Mouse (Mus musculus): ENCODE measurements around the gene Foxk1. TPM values are rescaled to one million over a fixed set of nuclear protein-coding genes. Genes with fewer than 3 reads are reported as not detected.

Foxk1 gene
- total RNA-seq (2021), result 10 to 100 TPM; 34.5 to 35.6 TPM

- peak; percentile 98 for DNase-seq
- intact Hi-C loops (cut with DNase I), result loop anchor here (5.0 kb wide), 1 partner anchor 34 kb away; no protein-coding TSS in a partner anchor
Measured at GRCm38 (mm10) chr5:142400981-142401640, at the start of gene Foxk1. Gene Foxk1 (plus strand): TSS chr5:142401497.

- no peak for DNase-seq
- intact Hi-C loops (cut with DNase I), result no loop called here
Measured at GRCm38 (mm10) chr5:142352336-142352892, 48.9 kb upstream of the Foxk1 start.

- DNase-seq, result no peak
- intact Hi-C loops (cut with DNase I), result no loop called here
Measured at GRCm38 (mm10) chr5:142355144-142355543, 46.2 kb upstream of the Foxk1 start.

- DNase-seq, result peak; percentile 35
- intact Hi-C loops (cut with DNase I), result loop anchor here (10.0 kb wide), 1 partner anchor 84 kb away; no protein-coding TSS in a partner anchor
Measured at GRCm38 (mm10) chr5:142361166-142361565, 40.1 kb upstream of the Foxk1 start.

- DNase-seq, result peak; percentile 96
- intact Hi-C loops (cut with DNase I), result loop anchor here (10.0 kb wide), 1 partner anchor 82 kb away; no protein-coding TSS in a partner anchor
Measured at GRCm38 (mm10) chr5:142362894-142363293, 38.4 kb upstream of the Foxk1 start.

GRCm38 (mm10) chr5:142364095-142364494, 37.2 kb upstream of the Foxk1 start:
- intact Hi-C loops (cut with DNase I), result loop anchor here (10.0 kb wide), 1 partner anchor 81 kb away; no protein-coding TSS in a partner anchor

GRCm38 (mm10) chr5:142367085-142368081, 33.9 kb upstream of the Foxk1 start:
- peak; percentile 99 for DNase-seq
- intact Hi-C loops (cut with DNase I), result loop anchor here (5.0 to 10.0 kb wide), 2 partner anchors 35 to 77 kb away; partner anchors contain the start of gene Foxk1

More at GRCm38 (mm10) chr5:142364095-142364494, 37.2 kb upstream of the Foxk1 start:
- DNase-seq, result no peak

- intact Hi-C loops (cut with DNase I), result loop anchor here (5.0 to 10.0 kb wide), 2 partner anchors 34 to 77 kb away; partner anchors contain the start of gene Foxk1
- no peak for DNase-seq
Measured at GRCm38 (mm10) chr5:142368122-142368521, 33.2 kb upstream of the Foxk1 start.

GRCm38 (mm10) chr5:142370406-142371171, 30.7 kb upstream of the Foxk1 start:
- DNase-seq, result no peak
- intact Hi-C loops (cut with DNase I), result no loop called here

- intact Hi-C loops (cut with DNase I), result no loop called here
- DNase-seq, result peak; percentile 25
Measured at GRCm38 (mm10) chr5:142371172-142372155, 29.8 kb upstream of the Foxk1 start.

GRCm38 (mm10) chr5:142372207-142372606, 29.1 kb upstream of the Foxk1 start:
- DNase-seq, result no peak
- intact Hi-C loops (cut with DNase I), result no loop called here

- intact Hi-C loops (cut with DNase I), result no loop called here
- DNase-seq, result no peak
Measured at GRCm38 (mm10) chr5:142374343-142374742, 27.0 kb upstream of the Foxk1 start.

GRCm38 (mm10) chr5:142375641-142376040, 25.7 kb upstream of the Foxk1 start:
- DNase-seq, result no peak
- intact Hi-C loops (cut with DNase I), result no loop called here

- DNase-seq, result no peak
Measured at GRCm38 (mm10) chr5:142376071-142376470, 25.2 kb upstream of the Foxk1 start.

GRCm38 (mm10) chr5:142378068-142378467, 23.2 kb upstream of the Foxk1 start:
- no peak for DNase-seq
- intact Hi-C loops (cut with DNase I), result no loop called here

More at GRCm38 (mm10) chr5:142376071-142376470, 25.2 kb upstream of the Foxk1 start:
- intact Hi-C loops (cut with DNase I), result no loop called here

- intact Hi-C loops (cut with DNase I), result no loop called here
- DNase-seq, result no peak
Measured at GRCm38 (mm10) chr5:142380491-142380890, 20.8 kb upstream of the Foxk1 start.

- DNase-seq, result no peak
- intact Hi-C loops (cut with DNase I), result no loop called here
Measured at GRCm38 (mm10) chr5:142384911-142385660, 16.2 kb upstream of the Foxk1 start.

GRCm38 (mm10) chr5:142386329-142386728, 15.0 kb upstream of the Foxk1 start:
- intact Hi-C loops (cut with DNase I), result no loop called here
- no peak for DNase-seq
